Comparison of ENCODE assay signal across 20 mouse cellular contexts in the genomic region with DNA sequence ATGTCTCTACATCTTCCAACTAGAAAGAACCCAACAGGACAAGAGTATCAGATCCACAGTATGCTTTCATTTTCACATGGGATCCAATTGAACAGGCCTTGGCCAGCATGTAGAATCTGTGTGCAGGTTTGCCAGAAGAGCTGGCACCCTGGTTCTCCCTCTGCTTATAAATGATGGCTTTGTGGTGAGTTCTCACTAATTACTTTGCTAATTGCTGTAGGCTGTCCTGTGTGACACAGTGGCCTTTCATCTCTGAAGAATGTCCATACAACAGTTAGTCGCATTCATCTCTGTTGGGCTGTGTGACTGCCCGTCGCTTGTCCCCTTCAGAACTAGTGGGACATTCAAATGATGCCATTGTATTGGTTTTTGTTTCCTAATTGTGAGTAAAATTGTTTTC. TPM values are rescaled to one million over a fixed set of nuclear protein-coding genes. Genes with fewer than 3 reads are reported as not detected.
DNase-seq lines count a peak whose midpoint lies in the region; ATAC-seq and TF ChIP-seq lines count a peak whose summit lies in the region.
"Had no signal": no experiment of that assay in that cellular context is flagged by ENCODE, and none has a peak within 500 bp of the region (broad histone marks: within the 10 kb centered on the region; RNA-seq: fewer than 3 reads in every experiment).

No protein-coding gene starts in this region.

- H3K4me2 ChIP-seq in forebrain, embryonic 16.5 days (ENCODE audit: low read length): no peak overlapping the region
- H3K4me2 ChIP-seq in neural tube, embryonic 15.5 days: no peak overlapping the region
- H3K4me2 ChIP-seq: embryonic facial prominence, embryonic 12.5 days; heart, embryonic 13.5 days had no signal

- peak; percentile 87 for ATAC-seq in forebrain, embryonic 16.5 days
- no peak for ATAC-seq in neural tube, embryonic 15.5 days (ENCODE audit: low FRiP score)
- ATAC-seq: activated CD4-positive, CD25-positive, alpha-beta regulatory T cell, adult 4 months had no signal

- H3K36me3 ChIP-seq in forebrain, embryonic 16.5 days (ENCODE audit: control insufficient read depth, insufficient read depth): no peaks in the 10 kb centered on the region
- no peaks in the 10 kb centered on the region for H3K36me3 ChIP-seq in neural tube, embryonic 15.5 days
- H3K36me3 ChIP-seq: embryonic facial prominence, embryonic 12.5 days; heart, embryonic 13.5 days had no signal

- peak in 1 of 2 experiments; percentile 42 for DNase-seq in cerebellum, adult 2 months
- no peak for DNase-seq in cerebellum, adult 11-12 months
- peak; percentile 35 for DNase-seq in layer of hippocampus, adult 11-12 months (ENCODE audit: low spot score)
- DNase-seq in layer of hippocampus, postnatal 25 days (ENCODE audit: extremely low spot score in 1 of 2, low spot score in 1 of 2): no peak
- peak; percentile 44 for DNase-seq in retina, embryonic 14.5 days (ENCODE audit: low spot score)
- no peak for DNase-seq in urinary bladder, postnatal 4 days (ENCODE audit: low spot score in 2 of 2)
- DNase-seq: gastrocnemius, postnatal 25 days; heart, postnatal 4 days; kidney, adult 8-10 months; lung, postnatal 10 days; thymus, postnatal 25 days had no signal

- peak overlapping the region; percentile 85; the same call in 1 of the 2 replicates for H3K27ac ChIP-seq in cerebellum, adult 2 months (ENCODE audit: insufficient read depth, low read length)
- no peak overlapping the region for H3K27ac ChIP-seq in forebrain, embryonic 16.5 days (ENCODE audit: low read length)
- no peak overlapping the region for H3K27ac ChIP-seq in neural tube, embryonic 15.5 days (replicated peaks)
- H3K27ac ChIP-seq: embryonic facial prominence, embryonic 12.5 days; heart, embryonic 13.5 days; liver, embryonic 14.5 days; stomach, postnatal 0 days had no signal

- WGBS in cerebellum, adult 2 months: 88% methylated on average over 3 of the region's 3 CpGs
- WGBS in forebrain, embryonic 16.5 days: 12% methylated on average over 3 of the region's 3 CpGs
- 54% methylated on average over 3 of the region's 3 CpGs for whole genome bisulfite sequencing in neural tube, embryonic 15.5 days

- TF ChIP-seq POLR2A in cerebellum, adult 2 months (IDR thresholded peaks at IDR 0.05; ENCODE audit: borderline replicate concordance, insufficient read depth, low read length): no peak

- no peak for TF ChIP-seq CTCF in cerebellum, adult 2 months (IDR thresholded peaks at IDR 0.05; ENCODE audit: borderline replicate concordance, insufficient read depth, low read depth, low read length)

- H3K4me3 ChIP-seq in cerebellum, adult 2 months (replicated peaks; ENCODE audit: insufficient read depth, low read depth, low read length): no peak overlapping the region
- H3K4me3 ChIP-seq in forebrain, embryonic 16.5 days (replicated peaks; ENCODE audit: low read length): no peak overlapping the region
- H3K4me3 ChIP-seq in neural tube, embryonic 15.5 days (replicated peaks): no peak overlapping the region
- H3K4me3 ChIP-seq: embryonic facial prominence, embryonic 12.5 days; heart, embryonic 13.5 days had no signal

- no peaks in the 10 kb centered on the region for H3K27me3 ChIP-seq in cerebellum, adult 2 months (ENCODE audit: control insufficient read depth, insufficient read depth, low read length)
- H3K27me3 ChIP-seq in forebrain, embryonic 16.5 days (replicated peaks; ENCODE audit: control insufficient read depth, insufficient read depth, low read length): no peaks in the 10 kb centered on the region
- no peaks in the 10 kb centered on the region for H3K27me3 ChIP-seq in neural tube, embryonic 15.5 days (replicated peaks)
- H3K27me3 ChIP-seq: CH12.LX; embryonic facial prominence, embryonic 12.5 days; heart, embryonic 13.5 days had no signal

- peaks cover 18% of the 10 kb centered on the region for H3K4me1 ChIP-seq in cerebellum, adult 2 months (ENCODE audit: control insufficient read depth, insufficient read depth, low read length)
- peaks cover 8% of the 10 kb centered on the region for H3K4me1 ChIP-seq in forebrain, embryonic 16.5 days (replicated peaks; ENCODE audit: control insufficient read depth, insufficient read depth, low read length)
- peaks cover 5% of the 10 kb centered on the region; the same call in 1 of the 2 replicates for H3K4me1 ChIP-seq in neural tube, embryonic 15.5 days

- no peak overlapping the region for H3K9ac ChIP-seq in forebrain, embryonic 16.5 days (replicated peaks; ENCODE audit: low read depth, low read length)
- H3K9ac ChIP-seq in neural tube, embryonic 15.5 days (replicated peaks): no peak overlapping the region
- H3K9ac ChIP-seq: embryonic facial prominence, embryonic 12.5 days; heart, embryonic 13.5 days; liver, embryonic 14.5 days had no signal

- H3K9me3 ChIP-seq in forebrain, embryonic 16.5 days (ENCODE audit: control insufficient read depth, low read length): no peaks in the 10 kb centered on the region
- no peaks in the 10 kb centered on the region for H3K9me3 ChIP-seq in neural tube, embryonic 15.5 days (replicated peaks)
- H3K9me3 ChIP-seq: embryonic facial prominence, embryonic 12.5 days; heart, embryonic 13.5 days had no signal

RNA-seq across cellular contexts. Expression of a gene that starts 13.5 kb away (rescaled TPM):
- 116 and 124 TPM in 2 replicates for polyA plus RNA-seq in cerebellum, adult 2 months (2012; rRNA removed)
- 100 to 1,000 TPM; 123 to 151 TPM for total RNA-seq in layer of hippocampus, postnatal 25 days (2021)
- 8.0 and 12.1 TPM in 2 replicates for polyA plus RNA-seq in forebrain, embryonic 16.5 days (2015; fragmentation: Nextera tagmentation; extraction: Ambion mirVana)
- 13.7 and 15.6 TPM in 2 replicates for polyA plus RNA-seq in neural tube, embryonic 15.5 days (2015; fragmentation: Nextera tagmentation; extraction: Ambion mirVana)
- total RNA-seq: CH12.LX; megakaryocyte-erythroid progenitor cell, adult 5-6 weeks had no signal
- polyA plus RNA-seq: activated CD4-positive, CD25-positive, alpha-beta regulatory T cell, adult 4 months had no signal

Comparison
In these comparisons a context has a peak if more than half of its experiments do, and no peak if none do; other contexts are left out.
1. DNase-seq: peak in layer of hippocampus, adult 11-12 months (single experiment) and retina, embryonic 14.5 days (single experiment); none in cerebellum, adult 11-12 months (single experiment), layer of hippocampus, postnatal 25 days (0 of 2) and urinary bladder, postnatal 4 days (0 of 2).